Comparison of ENCODE assay signal across 11 mouse cellular contexts in genomic region chr14:75797769-75798386, GRCm38 (mm10).
DNase-seq lines count a peak whose midpoint lies in the region.
"Had no signal": no experiment of that assay in that cellular context is flagged by ENCODE, and none has a peak within 500 bp of the region (broad histone marks: within the 10 kb centered on the region; RNA-seq: fewer than 3 reads in every experiment).

No protein-coding gene starts in this region.

- DNase-seq in adipocyte (ENCODE audit: low spot score), result peak; percentile 67
- DNase-seq in embryo, embryonic 9.5 days (ENCODE audit: extremely low spot score), result peak; percentile 16
- peak; percentile 71 to 82 for DNase-seq in kidney, adult 8-10 months
- DNase-seq in kidney, postnatal 36 days, result peak; percentile 64 to 86
- no peak for DNase-seq in urinary bladder, postnatal 36 days (ENCODE audit: low spot score in 2 of 2)
- no peak for DNase-seq in spleen, postnatal 14 days (ENCODE audit: low spot score in 2 of 2)
- DNase-seq in testis, postnatal 10 days (ENCODE audit: low spot score), result no peak
- DNase-seq: cerebellum, adult 8-10 months; heart, postnatal 4 days; liver, postnatal 0 days; thymus, adult 18-20 months had no signal

Comparison
In these comparisons a context has a peak if more than half of its experiments do, and no peak if none do; other contexts are left out.
1. DNase-seq: peak in adipocyte (single experiment), embryo, embryonic 9.5 days (single experiment), kidney, adult 8-10 months (2 of 2) and kidney, postnatal 36 days (2 of 2); none in urinary bladder, postnatal 36 days (0 of 2), spleen, postnatal 14 days (0 of 2) and testis, postnatal 10 days (single experiment).